Mouse (Mus musculus): ENCODE measurements at regions not wholly inside any gene's neighbourhood (a gene's known extent, or its start where the extent isn't known, plus 50 kb on each side); places are given as distances from the start of the nearest gene placed in this dataset.

DNA sequence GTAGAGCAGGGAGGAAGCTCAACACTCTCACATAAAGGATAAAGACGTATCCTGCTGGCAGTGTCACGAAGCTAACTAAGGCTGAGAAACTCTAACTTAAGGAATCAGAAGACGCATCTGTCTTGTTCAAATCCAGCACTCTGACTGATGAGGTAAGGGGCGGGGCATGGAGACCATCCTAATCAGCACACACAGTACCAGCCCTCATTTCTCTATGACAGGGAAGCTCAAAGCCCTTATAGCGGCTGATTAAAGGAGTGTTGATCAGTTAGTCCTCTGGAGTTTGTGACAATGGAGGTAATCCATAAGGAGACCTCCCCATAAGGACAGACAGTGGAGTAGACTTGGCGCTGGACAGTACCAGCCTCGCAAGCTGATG is 52.1 kb upstream of the March10 start:
- no peaks in the 10 kb centered on the region for H3K36me3 ChIP-seq (ENCODE audit: control insufficient read depth, insufficient read depth, low read length)
- no peak for TF ChIP-seq POLR2A (IDR thresholded peaks at IDR 0.05; ENCODE audit: borderline replicate concordance, extremely low read depth, insufficient read depth, insufficient read length)
- H3K27me3 ChIP-seq (ENCODE audit: control insufficient read depth, insufficient read depth, low read length), result no peaks in the 10 kb centered on the region
- H3K27ac ChIP-seq (replicated peaks; ENCODE audit: low read depth, low read length), result no peak overlapping the region
- DNase-seq (ENCODE audit: low spot score) (no peak), ATAC-seq (ENCODE audit: low FRiP score, low read depth) (no peak)
- H3K4me1 ChIP-seq (ENCODE audit: control insufficient read depth, insufficient read depth, low read length), result peaks cover 18% of the 10 kb centered on the region
- H3K4me3 ChIP-seq (replicated peaks; ENCODE audit: low read length), result no peak overlapping the region
- 81% methylated on average over 7 of the region's 7 CpGs for WGBS
- no peak overlapping the region for H3K9ac ChIP-seq (ENCODE audit: low read depth, low read length, severe bottlenecking)
- H3K4me2 ChIP-seq (replicated peaks; ENCODE audit: low read depth, low read length, severe bottlenecking), result no peak overlapping the region
- no peaks in the 10 kb centered on the region for H3K9me3 ChIP-seq (ENCODE audit: control insufficient read depth, low read length)

- Histone ChIP-seq H3K4me2 (replicated peaks; ENCODE audit: low read depth, low read length, severe bottlenecking) (0 out of 2 replicates have a peak overlapping the region, but pooled peaks have one; percentile 13), H3K4me1 (ENCODE audit: control insufficient read depth, insufficient read depth, low read length) (peaks cover 18% of the 10 kb centered on the region), H3K27me3 (ENCODE audit: control insufficient read depth, insufficient read depth, low read length) (no peaks in the 10 kb centered on the region), H3K9me3 (ENCODE audit: control insufficient read depth, low read length) (no peaks in the 10 kb centered on the region), H3K9ac (ENCODE audit: low read depth, low read length, severe bottlenecking) (no peak overlapping the region), H3K27ac (replicated peaks; ENCODE audit: low read depth, low read length) (peak overlapping the region; percentile 21), H3K36me3 (ENCODE audit: control insufficient read depth, insufficient read depth, low read length) (no peaks in the 10 kb centered on the region), H3K4me3 (replicated peaks; ENCODE audit: low read length) (no peak overlapping the region)
- WGBS, result 2% methylated on average over 6 of the region's 6 CpGs
- ATAC-seq (ENCODE audit: low FRiP score, low read depth), result peak; percentile 53; the same call in 1 of the 2 replicates
- peak; percentile 14 for DNase-seq (ENCODE audit: low spot score)
- no peak for TF ChIP-seq POLR2A (IDR thresholded peaks at IDR 0.05; ENCODE audit: borderline replicate concordance, extremely low read depth, insufficient read depth, insufficient read length)
Observed at GRCm38 (mm10) chr11:105507972-105508659, 51.6 kb upstream of the March10 start.

DNA sequence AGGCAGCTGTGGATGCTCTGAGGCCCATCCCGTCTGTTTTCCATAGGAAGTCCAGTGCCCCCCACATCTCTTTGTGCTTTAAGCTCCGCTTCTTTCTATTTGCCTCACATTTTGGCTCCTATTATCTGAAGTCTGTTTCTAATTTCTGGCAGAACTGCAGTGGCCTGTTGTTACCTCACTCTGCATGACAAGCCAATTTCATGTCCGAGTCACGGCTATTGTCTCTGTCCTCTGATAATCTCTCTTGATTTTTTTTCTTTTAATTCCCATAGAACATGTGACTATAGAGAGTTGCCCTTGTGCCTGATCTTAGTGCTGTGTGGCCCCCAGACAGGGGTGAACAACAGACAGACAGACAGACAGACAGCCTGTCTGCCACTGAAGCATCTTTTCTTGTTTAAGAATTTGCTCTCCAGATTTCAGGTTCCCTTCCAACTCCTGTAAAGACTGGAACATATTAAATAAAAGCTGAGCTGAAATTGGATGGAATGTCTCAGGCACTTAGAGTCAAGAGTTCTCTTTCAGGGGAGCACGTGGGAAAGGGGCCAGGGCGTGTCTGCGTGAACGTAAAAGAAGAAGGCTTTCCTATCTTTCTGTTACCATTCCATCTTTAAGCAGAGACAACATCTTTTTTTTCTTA is 50.9 kb upstream of the March10 start:
- WGBS, result 23% methylated on average over 8 of the region's 8 CpGs
- DNase-seq (ENCODE audit: low spot score), result peak; percentile 76

More for the DNA sequence above, 50.9 kb upstream of the March10 start:
- H3K4me2 ChIP-seq (replicated peaks; ENCODE audit: low read depth, low read length, severe bottlenecking), result 0 out of 2 replicates have a peak overlapping the region, but pooled peaks have one; percentile 0
- peaks cover 18% of the 10 kb centered on the region for H3K4me1 ChIP-seq (ENCODE audit: control insufficient read depth, insufficient read depth, low read length)
- no peak overlapping the region for H3K9ac ChIP-seq (ENCODE audit: low read depth, low read length, severe bottlenecking)
- no peaks in the 10 kb centered on the region for H3K27me3 ChIP-seq (ENCODE audit: control insufficient read depth, insufficient read depth, low read length)
- no peaks in the 10 kb centered on the region for H3K9me3 ChIP-seq (ENCODE audit: control insufficient read depth, low read length)
- TF ChIP-seq POLR2A (IDR thresholded peaks at IDR 0.05; ENCODE audit: borderline replicate concordance, extremely low read depth, insufficient read depth, insufficient read length), result no peak
- peak overlapping the region; percentile 21 for H3K27ac ChIP-seq (replicated peaks; ENCODE audit: low read depth, low read length)
- ATAC-seq (ENCODE audit: low FRiP score, low read depth), result peak; percentile 69; the same call in 1 of the 2 replicates
- no peak overlapping the region for H3K4me3 ChIP-seq (replicated peaks; ENCODE audit: low read length)
- no peaks in the 10 kb centered on the region for H3K36me3 ChIP-seq (ENCODE audit: control insufficient read depth, insufficient read depth, low read length)

All from limb, embryonic 14.5 days (tissue).